Mouse (Mus musculus): Measurements from ENCODE around the gene Erp27. TPM values are rescaled to one million over a fixed set of nuclear protein-coding genes. Genes with fewer than 3 reads are reported as not detected.
"Not testable (repeated sequence)": the region's sequence is repeated elsewhere in the genome, so short reads cannot be mapped to it uniquely, and the experiment has no call there.

The Erp27 gene
- not detected for total RNA-seq (2022)

DNA sequence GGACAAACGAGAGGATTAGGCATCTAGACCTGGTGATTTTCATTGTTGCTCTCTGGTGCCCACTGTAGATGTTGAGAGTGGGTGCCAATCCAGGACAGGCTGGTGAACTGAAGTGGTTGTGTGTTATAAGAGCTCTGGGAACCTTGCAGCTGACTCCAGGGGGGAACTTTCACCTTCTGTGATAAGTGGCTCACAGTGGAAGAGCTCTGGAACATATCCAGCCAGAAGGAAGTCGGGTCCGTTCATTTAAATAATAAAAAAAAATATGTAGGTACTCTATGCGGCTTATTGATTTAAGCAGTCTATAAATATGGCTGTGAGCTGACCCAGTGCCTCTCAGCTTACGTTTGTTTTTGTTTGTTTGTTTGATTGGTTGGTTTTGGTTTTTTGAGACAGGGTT is at the start of gene Erp27:
TSS of gene Erp27 (minus strand) at position 101 of the 400 bp plus-strand sequence.
- DNase-seq (ENCODE audit: low spot score in 2 of 2): no peak

DNA sequence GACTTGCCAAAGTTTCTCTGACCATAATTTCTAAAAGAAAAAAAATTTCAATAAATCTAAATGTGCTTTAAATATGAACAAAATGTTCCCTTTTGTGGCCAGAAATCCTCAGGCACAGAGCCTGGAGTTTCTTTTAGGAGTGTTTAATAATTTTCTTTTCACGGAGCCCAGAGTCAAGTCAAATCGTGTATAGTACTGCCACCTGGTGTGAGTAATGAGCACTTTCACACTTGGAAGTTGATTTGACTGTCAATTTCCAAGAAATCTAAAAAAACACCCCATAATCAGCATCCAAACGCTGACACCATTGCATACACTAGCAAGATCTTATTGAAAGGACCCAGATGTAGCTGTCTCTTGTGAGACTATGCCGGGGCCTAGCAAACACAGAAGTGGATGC is 46.9 kb upstream of the Erp27 start:
- not testable (repeated sequence) for DNase-seq (ENCODE audit: low spot score in 2 of 2)

DNA sequence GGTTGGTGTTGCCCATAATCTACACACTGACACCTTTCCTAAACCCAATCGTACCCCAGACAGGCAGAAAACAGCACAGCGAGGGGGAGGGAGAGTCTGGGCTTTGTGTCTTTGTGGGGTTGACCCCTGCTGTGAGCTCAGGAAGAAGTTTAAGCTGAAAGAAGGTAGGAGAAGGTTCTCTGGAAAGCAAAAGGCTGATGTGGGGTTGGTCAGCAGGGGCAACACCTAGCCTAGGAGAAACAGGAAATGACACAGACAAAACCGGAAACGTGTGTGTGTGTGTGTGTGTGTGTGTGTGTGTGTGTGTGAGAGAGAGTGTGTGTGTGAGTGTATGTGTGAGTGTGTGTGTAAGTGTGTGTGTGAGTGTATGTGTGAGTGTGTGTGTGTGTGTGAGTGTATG is 45.5 kb upstream of the Erp27 start:
- DNase-seq (ENCODE audit: low spot score in 2 of 2): no peak

DNA sequence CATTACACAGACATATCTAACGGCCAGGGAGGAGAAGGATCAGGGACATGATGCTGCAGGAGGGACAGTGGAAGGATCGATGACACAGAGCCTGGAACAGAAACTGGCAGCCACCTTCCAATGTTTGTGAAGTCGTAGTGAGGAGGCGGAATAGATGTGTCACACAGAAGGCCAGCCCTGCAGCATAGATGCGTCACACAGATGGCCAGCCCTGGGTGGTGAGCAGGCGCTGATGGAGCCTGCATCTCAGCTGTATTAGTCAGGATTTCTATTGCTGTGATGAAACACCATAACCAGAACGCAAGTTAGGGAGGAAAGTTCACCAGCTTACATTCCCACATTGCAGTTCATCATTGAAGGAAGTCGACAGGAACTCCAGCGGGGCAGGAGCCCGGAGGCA is 43.9 kb upstream of the Erp27 start:
- peak in 1 of 2 experiments; percentile 38 for DNase-seq (ENCODE audit: low spot score in 2 of 2)

DNA sequence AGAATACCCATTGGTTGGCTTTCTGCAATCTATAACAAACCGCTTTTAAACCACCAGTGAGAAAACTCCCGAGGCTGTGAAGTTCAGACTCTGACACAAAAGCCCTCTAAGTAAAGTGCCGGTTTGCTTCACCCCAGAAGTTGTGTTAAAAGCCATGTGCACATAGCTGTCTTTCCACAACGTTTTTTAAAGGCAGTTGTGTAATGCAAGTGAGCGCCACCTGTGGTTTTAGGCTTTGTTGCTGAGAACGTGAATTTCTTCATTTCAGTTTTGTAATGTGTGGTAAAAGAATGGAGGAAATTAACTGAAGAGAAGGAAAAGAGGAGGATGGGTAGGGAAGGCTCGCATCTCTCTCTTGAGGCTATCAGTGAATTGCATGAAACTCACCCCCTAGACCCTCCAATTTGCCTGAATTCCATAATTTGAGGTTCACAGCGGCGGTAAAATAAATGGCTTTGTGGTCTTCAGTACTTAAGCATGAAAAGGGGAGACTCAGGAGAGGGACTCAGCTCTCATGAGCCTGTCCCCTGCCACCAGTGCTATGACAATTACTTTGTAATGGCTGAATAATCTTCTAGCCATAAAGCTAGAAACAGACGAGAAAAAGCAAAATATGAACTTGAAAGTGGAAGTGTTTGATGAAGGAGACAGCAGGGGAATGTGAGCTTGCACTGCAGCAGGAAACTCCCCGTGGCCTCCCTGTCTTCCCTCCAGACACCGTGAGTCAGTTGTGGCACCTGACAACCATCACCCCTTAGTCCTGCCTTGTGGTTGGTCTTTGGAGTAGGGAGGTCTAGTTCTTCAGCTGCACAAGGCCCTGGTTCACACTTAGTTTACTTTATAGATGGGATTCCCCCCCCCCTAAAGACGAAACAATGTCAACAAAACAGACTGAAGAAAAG is 42.9 kb upstream of the Erp27 start:
- no peak for DNase-seq (ENCODE audit: low spot score in 2 of 2)

DNA sequence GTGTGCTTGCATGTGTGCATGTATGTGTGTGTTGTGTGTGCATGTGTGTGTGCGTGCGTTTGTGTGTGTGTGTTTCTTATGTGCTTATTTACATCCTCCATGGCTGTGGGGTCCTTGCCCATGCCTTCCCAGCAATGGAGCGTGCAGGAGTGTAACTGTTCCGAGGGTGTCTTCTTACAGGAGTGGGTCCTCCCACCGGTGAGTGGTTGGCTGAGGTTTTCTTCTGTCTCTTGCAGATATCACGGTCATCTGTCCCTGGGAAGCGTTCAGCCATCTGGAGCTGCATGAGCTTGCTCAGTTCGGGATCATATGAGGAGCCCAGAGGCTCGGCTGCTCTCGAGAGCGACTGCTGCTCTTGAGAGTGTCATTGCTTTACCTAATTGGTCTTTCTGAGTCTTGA is 41.0 kb upstream of the Erp27 start:
- DNase-seq (ENCODE audit: low spot score in 2 of 2): no peak

DNA sequence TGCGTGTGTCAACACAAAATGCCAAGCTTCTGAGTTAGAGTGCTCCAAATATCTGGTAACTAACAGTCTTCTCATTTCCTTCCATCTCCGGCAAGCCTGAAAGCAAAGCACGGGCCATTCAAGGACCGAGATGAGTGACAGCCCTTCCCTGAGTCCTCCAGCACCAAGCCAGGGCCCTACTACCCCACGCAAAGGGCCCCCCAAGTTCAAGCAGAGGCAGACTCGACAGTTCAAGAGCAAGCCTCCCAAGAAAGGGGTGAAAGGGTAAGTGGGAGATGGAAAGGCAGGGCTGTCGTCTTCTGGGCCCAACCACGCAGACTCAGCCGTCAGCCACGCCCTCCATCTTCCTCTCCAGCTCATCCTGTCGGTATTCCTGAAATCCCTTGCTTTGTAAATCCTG is 37.2 kb upstream of the Erp27 start:
- no peak for DNase-seq (ENCODE audit: low spot score in 2 of 2)

DNA sequence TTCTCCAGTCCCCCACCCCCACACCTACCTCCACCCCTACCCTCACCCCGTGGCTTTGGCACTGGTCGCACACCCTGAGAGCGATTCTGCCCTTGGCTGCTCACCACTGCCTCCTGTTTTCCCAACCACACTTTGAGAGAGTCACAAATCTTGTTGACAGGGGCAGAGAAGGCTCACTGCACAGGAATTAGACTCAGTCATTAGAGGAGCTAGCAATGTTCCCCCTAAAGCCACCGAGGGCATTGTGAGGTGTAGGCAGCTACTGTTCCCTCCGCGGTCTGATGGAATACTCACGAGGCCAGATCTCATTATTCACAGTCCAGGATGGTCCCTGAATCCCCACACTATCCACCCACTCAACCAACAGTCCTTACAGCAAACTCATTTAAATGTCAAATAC is 35.1 kb upstream of the Erp27 start:
- no peak for DNase-seq (ENCODE audit: low spot score in 2 of 2)

DNA sequence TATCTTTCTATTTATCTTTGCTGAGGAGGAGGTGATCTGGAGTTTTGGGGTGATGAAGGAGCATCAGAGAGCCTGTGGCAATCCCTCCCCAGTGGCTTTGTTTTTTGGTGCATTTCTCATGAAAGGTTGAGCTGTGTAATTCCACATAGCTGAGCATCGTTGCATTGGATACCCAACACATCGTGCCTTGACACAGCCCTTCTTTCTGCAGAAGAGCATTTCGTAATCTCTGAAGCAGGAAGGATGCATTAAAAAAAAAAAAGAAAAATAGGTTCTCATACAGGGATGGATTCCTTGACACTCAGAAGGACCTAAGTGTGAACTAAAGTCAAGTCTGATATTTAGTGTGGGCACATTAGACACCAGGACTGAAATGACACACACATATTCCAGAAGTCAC is 33.3 kb upstream of the Erp27 start:
- no peak for DNase-seq (ENCODE audit: low spot score in 2 of 2)

DNA sequence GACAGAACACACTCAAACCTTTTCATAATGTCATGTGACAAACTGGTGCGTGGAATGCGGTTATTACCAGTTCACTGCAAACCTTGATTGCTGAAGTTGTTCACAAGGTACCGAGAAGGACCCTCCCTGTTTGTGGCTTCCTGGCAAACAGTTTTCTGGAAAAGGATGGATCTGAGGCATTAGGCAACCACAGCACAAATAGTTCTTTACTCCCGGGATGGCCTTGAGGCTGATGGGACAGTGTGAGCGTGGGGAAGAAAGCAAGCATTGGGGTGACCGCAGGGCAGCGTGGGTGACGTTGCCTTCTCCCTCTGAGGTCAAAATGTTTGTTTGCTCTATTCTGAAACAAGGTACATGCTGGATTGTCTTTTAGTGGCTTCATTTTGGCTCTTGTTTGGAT is 32.7 kb upstream of the Erp27 start:
- DNase-seq (ENCODE audit: low spot score in 2 of 2): no peak

DNA sequence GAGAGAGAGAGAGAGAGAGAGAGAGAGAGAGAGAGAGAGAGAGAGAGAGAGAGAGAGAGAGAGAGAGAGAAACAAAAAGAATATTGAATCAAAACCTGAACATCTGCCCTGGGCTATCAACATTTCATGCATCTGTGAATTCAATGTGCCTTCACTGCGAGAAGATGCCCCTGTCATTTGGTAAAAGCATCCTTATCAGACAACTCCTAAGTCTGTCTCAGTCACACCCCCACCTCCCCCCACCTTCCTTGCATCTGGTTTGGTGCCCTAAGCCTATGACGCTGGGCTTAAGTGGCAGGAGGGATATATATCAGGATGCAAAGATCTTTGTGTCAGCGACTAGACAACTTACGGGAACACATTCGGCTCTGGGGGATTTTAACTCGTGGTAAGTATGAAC is 32.2 kb upstream of the Erp27 start:
- DNase-seq (ENCODE audit: low spot score in 2 of 2): no peak

DNA sequence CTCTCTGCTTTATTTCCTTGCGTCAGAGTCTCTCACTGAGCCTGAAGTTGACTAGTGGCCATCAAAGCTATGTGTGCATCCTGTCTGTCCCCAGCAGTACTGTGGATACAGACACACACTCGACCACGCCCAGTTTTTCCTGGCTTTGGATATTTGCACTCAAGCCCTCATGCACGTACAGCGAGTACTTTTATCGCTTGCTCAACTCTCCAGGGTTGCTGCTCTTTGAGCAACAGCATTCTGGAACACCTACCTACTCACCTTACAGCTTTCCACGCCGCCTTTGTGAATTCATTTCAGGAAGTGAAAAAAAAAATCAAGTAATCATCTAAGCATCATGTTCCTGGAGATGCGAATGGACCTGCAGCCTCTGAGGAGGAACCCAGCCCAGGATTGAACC is 30.9 kb upstream of the Erp27 start:
- DNase-seq (ENCODE audit: low spot score in 2 of 2): no peak

DNA sequence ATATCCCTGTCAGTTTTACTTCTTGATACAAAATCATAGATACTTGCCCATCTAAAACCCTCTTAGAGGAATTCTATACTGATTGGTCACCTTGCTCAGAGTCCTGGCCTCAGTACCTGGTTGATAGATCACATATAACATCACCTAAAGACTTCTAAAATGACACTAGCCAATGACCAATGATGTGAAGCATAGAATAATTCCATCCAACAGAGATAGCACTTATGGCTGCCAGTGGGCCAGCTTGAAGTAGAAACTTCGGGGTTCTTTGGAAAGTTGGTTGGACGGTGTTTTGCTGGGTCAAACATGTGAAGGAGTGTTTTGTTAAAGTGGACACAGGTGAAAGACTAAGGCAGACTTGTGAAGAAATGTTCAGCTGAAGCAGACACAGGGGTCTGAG is 28.2 kb upstream of the Erp27 start:
- DNase-seq (ENCODE audit: low spot score in 2 of 2): no peak

DNA sequence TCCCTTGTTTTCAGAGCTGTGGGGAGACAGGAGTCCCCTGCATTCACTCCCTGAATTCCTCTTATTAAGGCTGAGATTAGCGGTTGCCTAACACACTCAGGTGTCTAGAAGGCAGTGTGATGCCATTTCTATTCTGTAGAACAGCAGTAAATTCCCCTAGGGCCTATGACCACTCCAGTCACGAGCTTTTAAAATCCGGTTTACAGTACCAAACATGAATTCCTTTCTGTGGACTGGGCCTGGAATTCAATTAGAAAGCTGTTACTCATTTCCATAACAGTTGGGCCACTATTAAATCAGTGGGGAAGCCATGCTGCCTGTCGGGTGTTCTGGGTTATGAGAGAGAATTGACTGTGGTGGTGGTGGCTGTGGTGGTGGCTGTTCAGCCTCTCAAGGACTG is 25.7 kb upstream of the Erp27 start:
- DNase-seq (ENCODE audit: low spot score in 2 of 2): no peak

DNA sequence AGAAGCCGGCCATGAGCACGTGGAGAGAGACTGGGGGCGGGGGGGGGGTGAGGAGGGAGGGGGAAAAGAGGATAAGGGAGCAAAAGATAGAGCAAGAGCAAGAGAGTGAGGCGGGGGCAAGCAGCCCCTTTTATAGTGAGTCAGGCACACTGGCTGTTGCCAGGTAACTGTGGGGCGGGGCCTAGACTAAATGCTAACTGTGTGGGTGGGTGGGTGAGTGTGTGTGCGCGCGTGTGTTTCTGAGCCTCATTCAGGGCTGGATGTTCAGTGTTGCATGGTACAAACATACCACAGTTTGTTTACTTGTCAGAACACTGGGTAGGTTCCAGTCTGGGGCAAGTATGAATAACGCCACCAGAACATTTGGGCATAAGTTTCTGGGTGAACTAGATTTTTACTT is 25.0 kb upstream of the Erp27 start:
- DNase-seq (ENCODE audit: low spot score in 2 of 2): no peak

DNA sequence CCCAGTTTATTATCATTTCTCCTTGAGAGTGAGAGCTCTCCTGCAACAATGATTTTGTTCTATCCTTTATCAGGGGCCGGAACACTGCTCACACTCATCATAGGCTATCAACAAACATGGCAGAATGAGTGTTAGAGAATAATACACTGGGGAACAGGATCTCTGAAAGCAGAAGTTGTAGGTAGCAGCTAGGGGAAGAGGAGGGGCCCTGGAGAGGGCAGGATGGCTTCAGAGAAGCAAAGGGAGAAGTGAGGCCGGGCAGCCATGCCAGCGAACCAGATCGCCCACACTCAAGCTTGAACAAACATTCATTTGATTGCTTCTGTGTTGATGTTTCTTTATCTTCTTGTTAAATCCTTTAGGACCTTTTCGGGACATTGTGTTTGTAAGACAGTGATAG is 24.3 kb upstream of the Erp27 start:
- DNase-seq (ENCODE audit: low spot score in 2 of 2): no peak

DNA sequence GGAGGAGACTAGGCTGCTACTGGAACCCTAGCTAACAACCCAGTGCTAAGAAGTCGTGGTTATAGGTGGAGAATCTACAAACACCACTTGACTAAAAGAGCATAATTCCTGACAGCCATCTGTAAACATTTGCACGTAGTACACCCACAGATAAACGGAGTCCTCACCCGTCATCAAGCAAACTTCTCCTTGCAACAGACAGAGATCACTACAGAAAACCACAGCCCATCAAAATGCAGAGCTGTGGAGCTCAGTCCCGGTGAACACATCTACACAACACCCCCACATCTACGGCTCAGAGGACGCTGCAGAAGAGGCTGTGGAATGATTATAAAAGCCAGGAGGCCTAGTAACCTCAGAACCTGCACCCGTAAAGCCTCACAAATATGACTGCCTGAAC is 22.5 kb upstream of the Erp27 start:
- DNase-seq (ENCODE audit: low spot score in 2 of 2): no peak

DNA sequence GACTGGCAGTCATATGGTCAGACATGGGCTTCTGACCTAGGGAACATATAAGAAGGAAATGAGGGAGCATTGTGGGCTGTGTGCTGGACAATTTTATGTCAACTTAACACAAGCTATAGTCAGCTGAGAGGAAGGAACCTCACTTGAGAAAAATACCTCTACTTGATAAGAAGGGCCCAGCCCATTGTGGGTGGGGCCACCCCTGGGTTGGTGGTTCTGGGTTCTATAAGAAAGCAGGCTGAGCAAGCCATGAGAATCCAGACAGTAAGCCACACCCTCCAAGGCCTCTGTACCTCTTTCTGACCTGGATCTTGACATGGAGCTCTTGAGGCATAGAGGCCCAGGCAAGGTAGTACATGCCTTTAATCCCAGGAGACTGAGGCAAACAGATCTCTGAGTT is 21.4 kb upstream of the Erp27 start:
- DNase-seq (ENCODE audit: low spot score in 2 of 2): no peak

DNA sequence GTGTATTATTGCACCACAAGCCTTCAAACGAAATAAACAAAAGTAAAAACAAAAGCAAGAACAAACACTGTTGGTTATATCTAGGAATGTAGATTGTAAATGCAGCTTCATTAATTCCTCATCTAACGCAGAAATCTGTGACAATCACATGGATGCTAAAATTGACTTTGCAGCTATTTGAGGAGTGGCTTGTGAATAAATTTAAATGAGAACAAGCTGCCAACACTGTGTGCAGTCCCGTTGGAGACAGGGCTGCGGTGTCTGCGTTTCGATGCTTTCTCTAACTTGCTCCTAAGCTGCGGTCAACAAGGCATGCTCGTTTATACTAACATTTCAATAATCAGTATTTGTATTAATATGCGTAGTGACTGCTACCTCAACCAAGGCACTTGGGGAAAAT is 20.3 kb upstream of the Erp27 start:
- DNase-seq (ENCODE audit: low spot score in 2 of 2): no peak

DNA sequence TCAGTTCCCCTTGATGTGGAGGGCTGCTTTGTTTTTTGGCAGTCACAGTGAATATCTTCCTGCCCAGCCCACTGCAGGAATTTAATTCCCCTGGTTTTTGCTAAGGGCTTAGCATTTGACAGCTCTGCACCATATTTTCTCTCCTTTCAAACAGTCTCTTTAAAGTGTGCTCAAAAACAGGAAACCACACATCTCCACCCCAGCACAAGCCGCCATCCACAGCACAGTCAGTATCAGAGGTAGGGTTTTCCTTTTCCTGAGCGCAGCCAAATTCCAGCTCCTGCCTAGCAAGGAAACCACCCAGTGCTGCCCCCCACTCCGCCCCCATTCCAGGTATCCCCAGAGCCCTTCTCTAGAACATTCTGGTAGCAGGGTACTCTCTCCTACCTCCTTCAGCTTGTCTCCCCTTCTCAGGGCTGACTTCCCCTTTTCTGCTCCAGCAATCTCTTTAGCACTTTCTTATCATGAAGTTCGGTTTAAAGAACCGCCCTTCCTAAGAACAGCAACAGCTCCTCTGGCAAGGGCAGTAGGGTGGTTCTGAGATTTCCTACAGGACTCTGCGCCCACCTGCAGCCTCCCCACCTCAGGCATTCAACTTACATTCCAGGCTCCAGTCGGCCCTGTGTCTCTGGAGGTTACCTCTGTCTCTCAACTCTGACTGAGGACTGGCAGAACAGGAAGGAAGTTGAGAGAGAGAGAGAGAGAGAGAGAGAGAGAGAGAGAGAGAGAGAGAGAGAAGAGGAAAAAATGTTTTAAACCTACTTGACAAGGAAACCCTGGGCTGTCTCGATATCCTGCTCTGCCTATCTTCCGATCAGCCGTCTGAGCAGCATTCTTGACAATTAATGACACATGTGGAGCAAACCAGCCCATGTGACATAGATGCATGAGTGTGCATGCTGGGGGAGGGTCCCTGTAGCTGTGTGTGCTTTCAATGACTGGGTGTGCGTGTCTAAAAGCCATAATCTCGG is 19.4 kb upstream of the Erp27 start, which contains the start of gene Arhgdib:
TSS of gene Arhgdib (minus strand) at position 849 of the 971 bp plus-strand sequence.
- DNase-seq (ENCODE audit: low spot score in 2 of 2): no peak

DNA sequence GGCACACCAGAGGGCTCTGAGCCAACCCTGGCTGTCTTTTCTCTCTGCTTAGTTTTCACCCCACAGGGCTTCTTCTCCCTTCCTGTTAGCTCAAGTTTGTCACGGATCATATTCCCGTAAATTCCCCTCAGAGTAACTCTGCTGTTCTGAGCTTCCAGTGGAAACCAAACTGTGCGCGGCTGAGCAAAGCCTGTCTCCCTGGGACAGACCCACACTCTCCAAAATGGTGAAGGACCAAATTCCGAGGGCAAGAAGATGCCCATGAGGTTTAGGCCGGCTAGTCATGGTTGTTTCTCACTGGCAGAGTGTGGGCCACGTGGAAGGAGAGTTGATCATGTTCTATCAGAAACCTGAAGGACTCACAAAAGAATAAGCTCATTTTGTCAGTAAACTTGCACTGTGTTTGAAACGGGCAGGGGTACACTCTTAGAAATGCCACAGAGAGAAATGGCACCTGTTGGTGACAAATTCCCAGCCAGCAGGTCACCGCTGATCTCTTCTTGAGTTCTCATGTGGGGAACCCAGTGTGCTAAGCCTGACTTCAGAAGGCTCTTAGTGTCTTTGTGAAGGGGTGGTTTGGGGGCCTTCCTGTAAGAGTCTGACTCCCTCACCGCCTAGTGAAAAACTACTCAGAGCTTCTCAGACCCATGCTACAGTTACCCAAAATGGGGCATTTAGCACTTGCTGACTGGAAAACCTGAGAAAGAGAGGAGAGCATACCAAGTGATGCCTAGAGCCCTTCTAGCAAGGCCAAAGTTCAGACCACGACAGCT is 18.4 kb upstream of the Erp27 start:
- no peak for DNase-seq (ENCODE audit: low spot score in 2 of 2)
